Mouse (Mus musculus): ENCODE data around the gene Vav3. TPM values are rescaled to one million over a fixed set of nuclear protein-coding genes. Genes with fewer than 3 reads are reported as not detected.

Vav3 gene
- polyA plus RNA-seq, 1 experiment from 2014 or later, result 28.3 TPM

DNA sequence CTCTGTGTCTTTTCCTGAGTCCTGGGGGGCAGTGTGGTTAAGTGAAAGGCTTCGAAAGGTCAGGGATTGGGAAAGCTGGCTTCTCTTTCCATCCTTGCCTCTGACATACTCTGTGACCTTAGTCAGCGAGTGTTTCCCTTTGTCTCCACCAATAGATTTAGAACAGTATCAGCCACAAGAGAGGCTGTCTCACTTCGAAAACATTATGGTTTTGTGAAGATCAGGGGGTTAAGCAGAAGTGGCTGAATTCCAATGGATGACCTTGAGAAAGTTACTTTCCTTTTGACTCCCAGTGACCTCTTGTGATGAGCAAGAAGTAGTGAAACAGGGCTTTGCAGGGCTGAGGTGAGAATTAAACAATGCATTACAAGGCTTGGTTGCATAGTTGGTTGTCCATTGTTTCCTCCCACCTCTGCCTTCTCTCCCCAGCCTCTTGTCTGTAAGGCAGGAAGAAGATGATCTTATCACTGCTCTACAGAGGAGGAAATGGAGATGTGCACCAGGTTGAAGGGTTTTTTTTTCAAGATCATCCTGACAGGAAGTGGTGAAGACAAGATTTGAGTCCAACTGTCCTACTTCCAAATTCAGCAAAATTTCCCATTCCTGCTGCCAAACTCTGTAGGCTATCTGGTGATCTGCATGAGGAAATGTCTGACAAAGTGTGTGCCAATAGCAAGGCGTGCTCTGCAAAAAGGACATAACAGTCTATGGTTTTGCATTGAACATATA lies 11.7 kb downstream of the Vav3 start:
- DNase-seq (ENCODE audit: low spot score) (peak; percentile 29), ATAC-seq (replicated peaks; ENCODE audit: low FRiP score, low read depth) (no peak)
- Histone ChIP-seq H3K9me3 (replicated peaks; ENCODE audit: low read length) (no peaks in the 10 kb centered on the region), H3K4me3 (replicated peaks; ENCODE audit: low read depth, low read length) (no peak overlapping the region), H3K4me1 (replicated peaks; ENCODE audit: insufficient read depth, low read length) (no peaks in the 10 kb centered on the region), H3K27me3 (ENCODE audit: insufficient read depth, low read length) (no peaks in the 10 kb centered on the region), H3K27ac (no peak overlapping the region), H3K9ac (ENCODE audit: low read depth, low read length) (no peak overlapping the region), H3K4me2 (ENCODE audit: low read length) (no peak overlapping the region), H3K36me3 (ENCODE audit: insufficient read depth, low read length) (no peaks in the 10 kb centered on the region)
- no peak for TF ChIP-seq CTCF (IDR thresholded peaks at IDR 0.05; ENCODE audit: low read depth)
- WGBS, result 67% methylated on average over 4 of the region's 4 CpGs

GRCm38 (mm10) chr3:109352690-109353089 lies 12.2 kb downstream of the Vav3 start:
- no peak for ATAC-seq (replicated peaks; ENCODE audit: low FRiP score, low read depth)
- Histone ChIP-seq H3K36me3 (ENCODE audit: insufficient read depth, low read length) (no peaks in the 10 kb centered on the region), H3K27me3 (ENCODE audit: insufficient read depth, low read length) (no peaks in the 10 kb centered on the region), H3K4me2 (ENCODE audit: low read length) (no peak overlapping the region), H3K9me3 (replicated peaks; ENCODE audit: low read length) (no peaks in the 10 kb centered on the region), H3K4me1 (replicated peaks; ENCODE audit: insufficient read depth, low read length) (no peaks in the 10 kb centered on the region), H3K27ac (no peak overlapping the region), H3K9ac (ENCODE audit: low read depth, low read length) (no peak overlapping the region), H3K4me3 (replicated peaks; ENCODE audit: low read depth, low read length) (no peak overlapping the region)
- WGBS, result 69% methylated on average over 6 of the region's 6 CpGs
- no peak for TF ChIP-seq CTCF (IDR thresholded peaks at IDR 0.05; ENCODE audit: low read depth)
- peak; percentile 39 for DNase-seq (ENCODE audit: low spot score)

- ATAC-seq (replicated peaks; ENCODE audit: low FRiP score, low read depth) (no peak), DNase-seq (ENCODE audit: low spot score) (no peak)
- H3K4me1 ChIP-seq (replicated peaks; ENCODE audit: insufficient read depth, low read length), result no peaks in the 10 kb centered on the region
- no peaks in the 10 kb centered on the region for H3K36me3 ChIP-seq (ENCODE audit: insufficient read depth, low read length)
- H3K27ac ChIP-seq, result no peak overlapping the region
- no peak overlapping the region for H3K4me3 ChIP-seq (replicated peaks; ENCODE audit: low read depth, low read length)
- no peak overlapping the region for H3K9ac ChIP-seq (ENCODE audit: low read depth, low read length)
- TF ChIP-seq CTCF (IDR thresholded peaks at IDR 0.05; ENCODE audit: low read depth), result no peak
- no peaks in the 10 kb centered on the region for H3K27me3 ChIP-seq (ENCODE audit: insufficient read depth, low read length)
- WGBS, result 83% methylated on average over 5 of the region's 5 CpGs
- no peaks in the 10 kb centered on the region for H3K9me3 ChIP-seq (replicated peaks; ENCODE audit: low read length)
- H3K4me2 ChIP-seq (ENCODE audit: low read length), result no peak overlapping the region
These were observed 13.4 kb downstream of the Vav3 start for GRCm38 (mm10) chr3:109353814-109354213.

DNA sequence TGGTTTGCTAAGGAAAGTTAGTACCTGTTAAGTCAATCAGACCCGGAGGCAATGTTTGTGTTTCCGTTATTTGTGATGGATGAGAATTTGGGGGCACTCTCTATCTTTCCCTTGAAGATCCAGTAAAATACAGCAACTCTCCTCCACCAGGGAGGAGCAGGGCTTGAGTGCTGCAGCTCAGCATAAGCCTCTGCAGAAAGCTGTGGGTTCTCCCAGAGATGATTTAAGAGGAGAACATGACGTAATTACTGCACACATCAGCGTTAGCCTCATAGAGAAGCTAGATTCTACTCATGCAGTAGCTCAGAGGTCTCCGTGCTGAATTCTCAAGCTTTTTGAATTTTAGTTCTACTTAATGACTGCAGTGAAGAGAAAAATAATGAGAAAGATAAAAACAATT lies 14.7 kb downstream of the Vav3 start:
- Histone ChIP-seq H3K9ac (ENCODE audit: low read depth, low read length) (no peak overlapping the region), H3K9me3 (replicated peaks; ENCODE audit: low read length) (no peaks in the 10 kb centered on the region), H3K4me3 (replicated peaks; ENCODE audit: low read depth, low read length) (no peak overlapping the region), H3K27ac (no peak overlapping the region), H3K4me2 (ENCODE audit: low read length) (no peak overlapping the region), H3K27me3 (ENCODE audit: insufficient read depth, low read length) (no peaks in the 10 kb centered on the region), H3K36me3 (ENCODE audit: insufficient read depth, low read length) (no peaks in the 10 kb centered on the region), H3K4me1 (replicated peaks; ENCODE audit: insufficient read depth, low read length) (no peaks in the 10 kb centered on the region)
- DNase-seq (ENCODE audit: low spot score) (no peak), ATAC-seq (replicated peaks; ENCODE audit: low FRiP score, low read depth) (no peak)
- no peak for TF ChIP-seq CTCF (IDR thresholded peaks at IDR 0.05; ENCODE audit: low read depth)
- 59% methylated on average over 5 of the region's 5 CpGs for WGBS

GRCm38 (mm10) chr3:109360746-109361145 lies 20.3 kb downstream of the Vav3 start:
- no peak overlapping the region for H3K4me2 ChIP-seq (ENCODE audit: low read length)
- no peak for TF ChIP-seq CTCF (IDR thresholded peaks at IDR 0.05; ENCODE audit: low read depth)
- H3K9ac ChIP-seq (ENCODE audit: low read depth, low read length), result no peak overlapping the region
- H3K36me3 ChIP-seq (ENCODE audit: insufficient read depth, low read length), result no peaks in the 10 kb centered on the region
- WGBS, result 53% methylated on average over 4 of the region's 4 CpGs
- H3K4me1 ChIP-seq (replicated peaks; ENCODE audit: insufficient read depth, low read length), result no peaks in the 10 kb centered on the region; the same call in 1 of the 2 replicates
- DNase-seq (ENCODE audit: low spot score) (peak; percentile 24), ATAC-seq (replicated peaks; ENCODE audit: low FRiP score, low read depth) (no peak)
- no peaks in the 10 kb centered on the region for H3K27me3 ChIP-seq (ENCODE audit: insufficient read depth, low read length)
- no peak overlapping the region for H3K4me3 ChIP-seq (replicated peaks; ENCODE audit: low read depth, low read length)
- H3K27ac ChIP-seq, result no peak overlapping the region
- H3K9me3 ChIP-seq (replicated peaks; ENCODE audit: low read length), result no peaks in the 10 kb centered on the region

- DNase-seq (ENCODE audit: low spot score) (peak; percentile 22), ATAC-seq (replicated peaks; ENCODE audit: low FRiP score, low read depth) (no peak)
- no peaks in the 10 kb centered on the region for H3K27me3 ChIP-seq (ENCODE audit: insufficient read depth, low read length)
- no peaks in the 10 kb centered on the region for H3K36me3 ChIP-seq (ENCODE audit: insufficient read depth, low read length)
- no peak overlapping the region for H3K4me3 ChIP-seq (replicated peaks; ENCODE audit: low read depth, low read length)
- H3K27ac ChIP-seq, result no peak overlapping the region
- no peak for TF ChIP-seq CTCF (IDR thresholded peaks at IDR 0.05; ENCODE audit: low read depth)
- 80% methylated on average over 5 of the region's 5 CpGs for WGBS
- H3K9ac ChIP-seq (ENCODE audit: low read depth, low read length), result no peak overlapping the region
- H3K4me2 ChIP-seq (ENCODE audit: low read length), result no peak overlapping the region
- H3K9me3 ChIP-seq (replicated peaks; ENCODE audit: low read length), result no peaks in the 10 kb centered on the region
- no peaks in the 10 kb centered on the region; the same call in 1 of the 2 replicates for H3K4me1 ChIP-seq (replicated peaks; ENCODE audit: insufficient read depth, low read length)
These were observed 21.4 kb downstream of the Vav3 start for GRCm38 (mm10) chr3:109361882-109362281.

- 88% methylated on average over 3 of the region's 3 CpGs for WGBS
- TF ChIP-seq CTCF (IDR thresholded peaks at IDR 0.05; ENCODE audit: low read depth), result no peak
- Histone ChIP-seq H3K4me1 (replicated peaks; ENCODE audit: insufficient read depth, low read length) (no peaks in the 10 kb centered on the region; the same call in 1 of the 2 replicates), H3K27me3 (ENCODE audit: insufficient read depth, low read length) (no peaks in the 10 kb centered on the region), H3K9ac (ENCODE audit: low read depth, low read length) (no peak overlapping the region), H3K9me3 (replicated peaks; ENCODE audit: low read length) (no peaks in the 10 kb centered on the region), H3K4me2 (ENCODE audit: low read length) (no peak overlapping the region), H3K36me3 (ENCODE audit: insufficient read depth, low read length) (no peaks in the 10 kb centered on the region), H3K27ac (no peak overlapping the region), H3K4me3 (replicated peaks; ENCODE audit: low read depth, low read length) (no peak overlapping the region)
- DNase-seq (ENCODE audit: low spot score), result no peak
- ATAC-seq (replicated peaks; ENCODE audit: low FRiP score, low read depth), result no peak
These were observed 21.9 kb downstream of the Vav3 start for GRCm38 (mm10) chr3:109362310-109362709.

Data from kidney, postnatal 0 days (tissue).